Mouse (Mus musculus) forebrain, embryonic 13.5 days (tissue): ENCODE data around the gene Tmem87b. TPM values are rescaled to one million over a fixed set of nuclear protein-coding genes. Genes with fewer than 3 reads are reported as not detected.
A peak's percentile ranks its signal among the peaks of the same experiment; 100 is the strongest.

Experiments
- ATAC-seq: fragments of 200-750 bp; cut with Nextera tagmentation; 2 replicates; pipeline ENCODE4 v1.8.0; 2017
- H3K27ac ChIP-seq: fragments of 300-500 bp; sonication (generic); 2 replicates; pipeline ENCODE4 v1.5.1; 2015; ENCODE audit warnings: inconsistent platforms, mild to moderate bottlenecking, moderate library complexity
- H3K27me3 ChIP-seq: fragments of 300-500 bp; sonication (generic); 2 replicates; pipeline ENCODE4 v1.6.1; 2015; ENCODE audit warnings: mild to moderate bottlenecking, inconsistent platforms
- H3K36me3 ChIP-seq: fragments of 300-500 bp; sonication (generic); 2 replicates; pipeline ENCODE4 v1.6.1; 2015; ENCODE audit warnings: mild to moderate bottlenecking, inconsistent platforms; ENCODE audit not compliant: poor library complexity, severe bottlenecking
- H3K4me1 ChIP-seq: fragments of 300-500 bp; sonication (generic); 2 replicates; pipeline ENCODE4 v1.6.1; 2015; ENCODE audit warnings: inconsistent platforms
- H3K4me2 ChIP-seq: fragments of 300-500 bp; sonication (generic); 2 replicates; pipeline ENCODE4 v1.6.1; 2015; ENCODE audit warnings: inconsistent platforms, mild to moderate bottlenecking, moderate library complexity
- H3K4me3 ChIP-seq: fragments of 300-500 bp; sonication (generic); 2 replicates; pipeline ENCODE4 v1.5.1; 2015; ENCODE audit warnings: mild to moderate bottlenecking, inconsistent platforms
- H3K9ac ChIP-seq: fragments of 300-500 bp; sonication (generic); 2 replicates; pipeline ENCODE4 v1.6.1; 2015; ENCODE audit warnings: mild to moderate bottlenecking, inconsistent platforms
- H3K9me3 ChIP-seq: fragments of 300-500 bp; sonication (generic); replicated peaks from 2 replicates; pipeline ENCODE4 v1.6.1; 2016; ENCODE audit warnings: inconsistent platforms
- WGBS: fragments of 180-500 bp; shearing (Covaris S2); methylation state at CpG from one replicate; pipeline ENCODE4 v1.1.7; 2015; 5-methylcytosine and 5-hydroxymethylcytosine counted together
- polyA plus RNA-seq: library from polyadenylated mRNA; unstranded; fragments of >200 nt; fragmentation: Nextera tagmentation; extraction: Ambion mirVana; gene quantifications from 2 replicates; pipeline ENCODE4 v1.2.1, GENCODE M21; 2015

The Tmem87b gene
- polyA plus RNA-seq, 1 experiment from 2014 or later, result 33.8 TPM

DNA sequence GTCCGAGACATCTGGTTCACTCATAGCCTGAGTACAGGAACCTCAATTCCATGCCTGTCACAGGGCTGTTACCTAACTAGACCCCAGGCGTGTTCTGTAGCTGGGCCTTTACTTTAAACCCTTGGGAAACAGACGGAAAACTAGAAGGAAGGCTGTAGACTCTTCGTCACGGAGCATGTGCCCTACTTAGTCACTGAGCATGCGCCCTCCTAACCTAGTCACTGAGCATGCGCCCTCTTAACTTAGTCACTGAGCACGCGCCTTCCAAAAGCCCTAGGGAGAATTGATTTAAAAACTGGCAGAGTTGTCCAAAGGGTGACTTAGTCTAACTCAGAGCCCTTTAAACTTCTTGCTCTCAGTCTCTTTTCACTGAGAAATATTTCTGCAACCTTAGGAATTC, 44.7 kb downstream of the Tmem87b start, which contains the start of gene Fbln7:
Fbln7 (plus strand) TSS at position 346 of the 400 bp plus-strand sequence.
- Histone ChIP-seq H3K36me3 (no peaks in the 10 kb centered on the region), H3K9ac (peak within 1 kb of the TSS; percentile 61), H3K4me2 (peak within 1 kb of the TSS; percentile 88), H3K27me3 (peaks cover 12% of the 10 kb centered on the region), H3K27ac (no peak within 1 kb of the TSS), H3K4me1 (peaks cover 16% of the 10 kb centered on the region), H3K9me3 (no peaks in the 10 kb centered on the region), H3K4me3 (peak within 1 kb of the TSS; percentile 48)
- 94% methylated on average over 9 of the region's 9 CpGs for WGBS
- ATAC-seq, result no peak

DNA sequence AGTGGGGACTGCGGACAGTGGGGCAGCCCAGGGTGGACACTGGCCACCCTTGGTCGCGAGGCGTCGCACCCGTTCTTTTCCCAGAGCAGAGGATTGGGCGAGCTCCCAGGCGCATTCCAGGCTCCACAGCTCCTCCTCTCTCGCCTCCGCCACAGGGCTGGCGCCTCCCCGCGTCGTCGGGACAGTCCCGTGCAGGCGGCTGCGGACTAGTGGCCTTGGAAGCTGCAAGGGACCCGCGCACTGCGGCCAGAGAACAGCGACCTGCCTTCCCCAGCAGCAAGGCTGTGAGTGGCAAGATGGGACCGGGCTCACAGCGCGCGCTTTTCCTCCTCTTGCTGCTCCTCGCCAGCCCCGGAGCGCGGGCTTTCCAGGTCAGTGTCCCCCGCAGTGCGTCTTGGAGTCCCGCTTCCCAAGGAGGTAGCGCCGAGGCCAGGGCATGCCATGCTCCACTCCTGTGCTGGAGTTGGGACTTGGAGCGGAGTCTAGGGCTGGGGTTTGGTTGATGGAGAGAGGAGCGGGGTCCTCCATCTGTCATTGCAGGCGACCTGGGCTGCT, 45.9 kb downstream of the Tmem87b start:
- WGBS, result under 1% methylated on average over 37 of the region's 38 CpGs
- peak; percentile 81 for ATAC-seq
- H3K27me3 ChIP-seq, result peaks cover 12% of the 10 kb centered on the region

DNA sequence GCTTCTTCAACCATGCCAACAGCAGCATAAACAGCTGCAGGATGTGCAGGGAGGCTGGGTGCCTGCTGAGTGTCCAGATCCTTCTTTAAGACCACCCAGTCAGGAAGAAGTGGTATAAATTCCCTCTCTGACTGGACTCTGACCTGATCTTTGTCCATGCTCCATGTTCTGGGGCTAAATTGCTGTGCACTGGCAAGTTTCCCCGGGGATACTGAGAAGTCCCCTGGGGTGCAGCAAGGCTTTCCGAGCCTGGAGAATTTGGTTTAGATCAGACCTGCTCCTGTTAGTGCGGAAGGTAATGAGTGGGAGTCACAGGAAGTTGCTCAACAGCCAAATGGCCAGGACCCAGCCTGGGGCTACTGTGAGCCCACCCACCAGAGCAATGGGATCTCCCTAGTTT, 47.1 kb downstream of the Tmem87b start:
- ATAC-seq, result no peak
- H3K9ac ChIP-seq, result no peak overlapping the region
- H3K27me3 ChIP-seq, result peaks cover 12% of the 10 kb centered on the region
- no peaks in the 10 kb centered on the region for H3K36me3 ChIP-seq
- H3K4me2 ChIP-seq, result no peak overlapping the region
- H3K9me3 ChIP-seq, result no peaks in the 10 kb centered on the region
- no peak overlapping the region for H3K4me3 ChIP-seq
- 69% methylated on average over 3 of the region's 3 CpGs for WGBS
- H3K27ac ChIP-seq, result no peak overlapping the region
- H3K4me1 ChIP-seq, result peaks cover 12% of the 10 kb centered on the region

More for the DNA sequence above, 45.9 kb downstream of the Tmem87b start:
- H3K27ac ChIP-seq, result no peak overlapping the region
- H3K36me3 ChIP-seq, result no peaks in the 10 kb centered on the region
- peak overlapping the region; percentile 61 for H3K9ac ChIP-seq
- H3K9me3 ChIP-seq, result no peaks in the 10 kb centered on the region
- H3K4me1 ChIP-seq, result peaks cover 16% of the 10 kb centered on the region
- peak overlapping the region; percentile 48 for H3K4me3 ChIP-seq
- H3K4me2 ChIP-seq, result peak overlapping the region; percentile 88

DNA sequence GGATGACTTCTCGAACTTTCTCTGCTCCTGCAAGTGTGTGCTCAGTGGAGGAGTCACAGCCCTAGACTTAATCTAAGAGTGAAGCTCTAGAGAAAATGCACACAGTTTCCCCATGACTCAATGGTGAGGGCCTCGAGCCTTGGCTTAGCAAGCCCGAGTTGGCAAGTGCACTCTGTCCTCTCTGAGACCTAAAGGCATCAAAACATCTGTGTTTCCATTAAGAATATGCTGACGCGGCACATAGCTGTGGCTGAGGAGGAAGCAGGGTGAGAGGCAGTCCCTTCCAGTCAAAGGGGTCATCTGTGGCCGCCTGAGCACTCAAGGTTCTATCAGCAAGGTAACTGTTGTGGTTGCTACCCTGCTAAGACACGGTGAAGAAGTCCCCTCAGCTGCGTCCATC, 53.7 kb downstream of the Tmem87b start:
- no peaks in the 10 kb centered on the region for H3K36me3 ChIP-seq
- H3K27ac ChIP-seq, result no peak overlapping the region
- 88% methylated on average over 8 of the region's 8 CpGs for WGBS
- H3K4me3 ChIP-seq, result no peak overlapping the region
- H3K27me3 ChIP-seq, result no peaks in the 10 kb centered on the region
- ATAC-seq, result no peak
- no peak overlapping the region for H3K9ac ChIP-seq
- H3K4me2 ChIP-seq, result no peak overlapping the region
- H3K9me3 ChIP-seq, result no peaks in the 10 kb centered on the region
- no peaks in the 10 kb centered on the region for H3K4me1 ChIP-seq

DNA sequence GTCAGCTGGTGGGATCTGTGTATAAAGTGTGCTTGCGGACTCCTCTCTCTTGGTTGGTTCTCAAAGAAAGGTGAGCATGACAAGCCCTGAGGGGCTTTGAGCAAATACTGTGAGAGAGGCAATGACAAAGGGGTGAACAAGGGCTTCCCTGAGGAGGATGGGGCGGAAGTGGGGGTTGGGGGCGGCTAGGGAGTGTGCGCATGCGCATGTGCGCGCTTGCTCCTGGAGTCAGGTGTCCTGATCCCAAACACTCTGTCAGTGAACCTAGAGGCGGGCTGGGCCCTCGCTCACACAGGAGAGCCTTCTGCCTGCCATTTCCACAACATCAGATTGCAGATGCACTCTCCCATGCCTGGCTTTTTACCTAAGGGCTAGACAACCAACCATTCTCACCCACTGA, 54.3 kb downstream of the Tmem87b start:
- 90% methylated on average over 9 of the region's 9 CpGs for WGBS

DNA sequence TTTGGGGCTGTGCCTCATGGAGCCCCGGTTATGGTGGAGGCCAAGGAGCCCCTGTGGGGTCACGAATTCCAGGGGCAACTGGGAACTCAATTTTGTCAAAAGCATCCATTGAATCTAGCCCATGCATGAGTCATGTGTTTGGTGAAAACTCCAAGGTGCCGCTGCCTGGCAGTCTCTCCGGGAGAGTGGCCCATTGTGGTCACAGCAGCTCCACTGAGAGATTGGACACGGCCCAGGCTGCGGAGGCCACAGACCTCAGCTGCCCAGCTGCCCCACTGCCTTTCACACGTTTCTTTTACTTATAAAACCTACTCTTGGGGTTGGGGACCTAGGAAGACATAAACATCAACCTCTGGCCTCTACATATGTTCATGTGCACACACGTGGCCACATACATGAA, 57.6 kb downstream of the Tmem87b start:
- 82% methylated on average over 8 of the region's 8 CpGs for WGBS
- H3K4me3 ChIP-seq, result no peak overlapping the region
- no peak for ATAC-seq

More for the DNA sequence above, 54.3 kb downstream of the Tmem87b start:
- Histone ChIP-seq H3K4me1 (no peaks in the 10 kb centered on the region), H3K36me3 (no peaks in the 10 kb centered on the region), H3K4me2 (no peak overlapping the region), H3K9me3 (no peaks in the 10 kb centered on the region), H3K9ac (no peak overlapping the region), H3K4me3 (no peak overlapping the region), H3K27ac (no peak overlapping the region), H3K27me3 (no peaks in the 10 kb centered on the region)
- no peak for ATAC-seq

DNA sequence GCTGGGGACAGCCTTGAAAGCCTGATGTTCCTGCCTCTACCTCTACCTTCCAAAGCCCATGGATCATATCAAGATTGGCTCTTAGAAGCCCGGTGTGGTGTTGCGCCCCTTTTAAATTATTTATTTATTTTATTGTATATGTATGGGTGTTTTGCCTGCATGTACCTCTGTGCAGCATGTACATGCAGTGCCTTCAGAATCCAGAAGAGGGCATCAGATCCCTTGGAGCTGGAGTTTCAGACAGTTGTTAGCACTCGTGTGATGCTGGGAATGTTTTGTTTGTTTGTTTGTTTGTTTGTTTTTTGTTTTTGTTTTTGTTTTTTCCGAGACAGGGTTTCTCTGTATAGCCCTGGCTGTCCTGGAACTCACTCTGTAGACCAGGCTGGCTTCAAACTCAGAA, 63.3 kb downstream of the Tmem87b start:
- no peaks in the 10 kb centered on the region for H3K4me1 ChIP-seq
- no peak overlapping the region for H3K9ac ChIP-seq
- H3K27ac ChIP-seq, result no peak overlapping the region
- H3K27me3 ChIP-seq, result no peaks in the 10 kb centered on the region
- no peak for ATAC-seq
- WGBS, result 75% methylated on average over 4 of the region's 4 CpGs
- H3K9me3 ChIP-seq, result no peaks in the 10 kb centered on the region
- no peak overlapping the region for H3K4me3 ChIP-seq
- H3K4me2 ChIP-seq, result no peak overlapping the region
- no peaks in the 10 kb centered on the region for H3K36me3 ChIP-seq

More for the DNA sequence above, 57.6 kb downstream of the Tmem87b start:
- H3K4me1 ChIP-seq, result no peaks in the 10 kb centered on the region
- H3K9me3 ChIP-seq, result no peaks in the 10 kb centered on the region
- H3K9ac ChIP-seq, result no peak overlapping the region
- no peaks in the 10 kb centered on the region for H3K36me3 ChIP-seq
- H3K27ac ChIP-seq, result no peak overlapping the region
- H3K27me3 ChIP-seq, result no peaks in the 10 kb centered on the region
- H3K4me2 ChIP-seq, result no peak overlapping the region

DNA sequence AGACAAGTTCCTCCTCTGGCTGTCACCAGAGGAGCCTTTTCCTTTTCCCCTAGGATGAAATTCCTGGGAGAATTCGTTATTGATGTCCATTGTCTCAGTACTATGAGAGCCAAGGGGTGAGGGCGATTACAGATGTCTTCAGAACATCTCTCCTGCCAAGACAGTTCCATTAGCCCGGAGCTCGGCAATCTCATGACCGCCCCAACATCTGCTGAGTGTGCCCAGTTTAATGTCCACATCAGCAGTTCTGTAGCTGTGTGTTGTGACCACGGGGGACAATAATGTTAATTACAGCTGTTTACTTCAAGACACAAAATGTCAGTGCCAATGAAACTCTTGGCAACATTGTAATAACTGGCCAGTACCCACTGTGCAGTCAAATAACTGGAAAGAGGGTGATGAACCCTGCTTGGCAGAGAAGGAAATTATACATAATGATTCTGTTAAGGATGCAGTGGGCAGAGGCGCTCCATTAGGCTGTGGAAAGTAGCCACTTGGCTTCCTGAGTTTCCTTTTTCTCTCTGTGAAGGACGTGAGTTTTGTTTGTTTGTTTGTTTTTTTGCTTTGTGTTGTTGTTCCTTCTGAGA, 67.4 kb downstream of the Tmem87b start:
- H3K36me3 ChIP-seq, result no peaks in the 10 kb centered on the region
- H3K9me3 ChIP-seq, result no peaks in the 10 kb centered on the region
- no peaks in the 10 kb centered on the region for H3K27me3 ChIP-seq
- no peak overlapping the region for H3K9ac ChIP-seq
- H3K27ac ChIP-seq, result no peak overlapping the region
- no peaks in the 10 kb centered on the region for H3K4me1 ChIP-seq
- no peak overlapping the region for H3K4me2 ChIP-seq
- 81% methylated on average over 8 of the region's 8 CpGs for WGBS
- ATAC-seq, result no peak
- H3K4me3 ChIP-seq, result no peak overlapping the region

DNA sequence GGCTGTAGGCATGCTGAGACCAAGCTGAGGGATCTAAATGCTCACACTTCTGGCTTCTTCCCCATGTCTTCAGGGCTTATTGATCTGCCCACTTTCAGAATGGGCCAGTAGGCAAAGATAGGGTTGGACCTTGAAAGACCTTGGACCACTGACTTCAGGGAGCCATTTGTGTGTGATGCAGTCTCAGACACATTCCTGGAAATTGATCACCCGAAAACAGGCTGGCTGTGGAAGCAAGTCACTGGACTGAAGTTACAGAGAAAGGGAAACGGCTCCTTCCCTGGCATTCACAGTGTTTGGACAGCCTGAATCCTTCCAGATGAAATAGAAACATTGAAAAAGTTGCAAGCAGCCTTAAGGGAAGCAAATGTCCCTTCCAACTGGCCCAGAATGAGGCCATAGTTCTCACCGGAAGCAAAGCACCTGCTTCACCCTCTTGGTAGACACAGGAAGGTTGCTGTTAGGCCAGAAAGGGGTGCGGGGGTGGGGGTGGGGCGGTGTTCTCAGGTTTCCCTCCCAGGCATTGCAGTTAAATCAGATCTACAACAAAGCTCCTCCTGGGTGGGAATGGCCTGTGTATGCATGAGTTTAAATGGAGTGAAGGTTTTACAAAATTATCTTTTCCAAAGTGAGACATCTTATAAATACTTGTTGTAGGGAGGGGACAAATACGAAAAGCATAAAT, 70.1 kb downstream of the Tmem87b start:
- H3K4me2 ChIP-seq, result no peak overlapping the region
- no peak overlapping the region for H3K9ac ChIP-seq
- peaks cover 5% of the 10 kb centered on the region; the same call in 1 of the 2 replicates for H3K4me1 ChIP-seq
- no peak for ATAC-seq
- no peak overlapping the region for H3K4me3 ChIP-seq
- no peaks in the 10 kb centered on the region for H3K36me3 ChIP-seq
- H3K9me3 ChIP-seq, result no peaks in the 10 kb centered on the region
- H3K27me3 ChIP-seq, result no peaks in the 10 kb centered on the region
- WGBS, result 58% methylated on average over 6 of the region's 6 CpGs
- H3K27ac ChIP-seq, result no peak overlapping the region

DNA sequence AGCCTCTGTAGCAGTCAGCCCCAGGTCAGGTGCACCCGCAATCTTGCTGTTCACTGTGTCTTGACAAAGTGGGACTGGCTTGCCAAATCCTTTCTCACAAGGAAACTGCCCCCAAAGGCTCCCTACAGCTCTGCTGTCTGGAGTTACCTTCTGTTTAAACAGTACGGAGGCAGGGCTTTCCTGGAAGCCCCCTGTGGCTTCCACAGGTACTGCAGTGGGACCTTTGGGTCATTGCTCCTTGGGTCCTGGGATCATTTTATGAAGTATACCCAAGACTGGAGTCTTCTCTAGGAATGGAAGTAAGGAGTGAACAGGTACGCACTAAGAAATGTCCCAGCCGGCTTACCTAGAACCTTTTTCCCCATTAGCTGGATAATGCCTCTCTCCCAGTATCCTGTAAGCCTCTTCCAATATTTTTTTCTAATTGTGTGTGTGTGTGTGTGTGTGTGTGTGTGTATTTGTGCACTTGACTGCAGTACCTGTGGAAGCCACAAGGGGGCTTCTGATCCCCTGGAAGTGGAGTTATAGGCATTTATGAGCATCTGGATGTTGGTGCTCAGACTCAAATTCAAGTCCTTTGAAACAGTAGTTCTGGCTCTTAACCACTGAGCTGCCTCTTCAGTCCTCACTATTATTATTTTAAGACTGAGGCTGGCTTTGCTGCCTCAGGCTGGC, 72.9 kb downstream of the Tmem87b start:
- ATAC-seq, result no peak
- Histone ChIP-seq H3K36me3 (no peaks in the 10 kb centered on the region), H3K4me1 (peaks cover 5% of the 10 kb centered on the region; the same call in 1 of the 2 replicates), H3K27me3 (no peaks in the 10 kb centered on the region), H3K9me3 (no peaks in the 10 kb centered on the region), H3K9ac (no peak overlapping the region), H3K27ac (no peak overlapping the region), H3K4me3 (no peak overlapping the region), H3K4me2 (no peak overlapping the region)
- WGBS, result 88% methylated on average over 4 of the region's 4 CpGs

DNA sequence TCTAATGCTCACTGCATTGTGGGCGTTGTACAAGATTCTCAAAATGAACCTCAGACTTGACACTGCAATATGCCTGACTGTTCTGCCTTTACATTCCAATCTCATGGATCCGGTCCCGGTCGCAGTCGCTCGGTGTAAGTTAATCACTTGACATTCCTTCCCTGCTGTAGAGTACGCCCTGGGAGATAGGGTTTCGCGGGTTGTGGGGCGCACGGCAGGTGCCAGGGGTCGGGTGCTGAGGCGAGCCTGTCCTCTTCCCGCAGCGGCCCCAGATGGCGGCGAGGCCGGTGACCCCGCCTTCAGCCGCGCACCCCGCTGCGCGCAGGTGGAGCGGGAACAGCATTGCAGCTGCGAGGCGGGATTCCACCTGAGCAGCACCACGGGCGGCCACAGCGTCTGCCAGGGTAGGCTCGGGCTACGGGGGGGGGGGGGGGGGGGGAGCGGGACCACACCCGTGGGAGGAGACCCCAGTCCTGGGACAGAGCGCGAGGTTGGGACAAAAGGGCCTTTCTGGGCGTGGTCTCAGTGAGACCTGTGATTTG, 74.3 kb downstream of the Tmem87b start:
- 4% methylated on average over 34 of the region's 37 CpGs for WGBS
- peak overlapping the region; percentile 42 for H3K4me3 ChIP-seq
- no peak for ATAC-seq

DNA sequence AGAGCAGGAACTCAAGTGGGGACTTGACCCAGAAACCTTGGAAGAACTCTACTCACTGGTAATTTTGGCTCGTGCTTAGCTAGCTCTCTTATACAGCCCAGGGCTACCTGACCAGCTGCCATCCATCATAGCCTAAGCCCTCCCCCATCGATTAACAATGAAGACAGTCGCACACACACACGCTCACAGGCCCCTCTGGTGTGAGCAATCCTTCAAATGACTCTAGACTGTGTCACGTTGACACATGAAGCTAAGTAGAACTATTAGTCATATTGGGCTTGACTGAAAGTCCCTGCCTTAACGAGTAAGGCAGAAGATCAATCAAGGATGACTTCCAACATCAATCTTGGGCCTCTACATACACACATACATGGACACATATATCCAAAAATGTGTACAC, 84.9 kb downstream of the Tmem87b start:
- H3K4me2 ChIP-seq, result no peak overlapping the region
- ATAC-seq, result no peak
- no peaks in the 10 kb centered on the region for H3K4me1 ChIP-seq
- H3K9me3 ChIP-seq, result peaks cover 3% of the 10 kb centered on the region; the same call in 1 of the 2 replicates
- H3K27ac ChIP-seq, result no peak overlapping the region
- no peaks in the 10 kb centered on the region for H3K27me3 ChIP-seq
- WGBS, result 92% methylated on average over 6 of the region's 6 CpGs
- no peaks in the 10 kb centered on the region for H3K36me3 ChIP-seq
- no peak overlapping the region for H3K9ac ChIP-seq
- H3K4me3 ChIP-seq, result no peak overlapping the region

More for the DNA sequence above, 74.3 kb downstream of the Tmem87b start:
- Histone ChIP-seq H3K27me3 (no peaks in the 10 kb centered on the region), H3K9ac (peak overlapping the region; percentile 59), H3K4me1 (peaks cover 5% of the 10 kb centered on the region; the same call in 1 of the 2 replicates), H3K4me2 (peak overlapping the region; percentile 78), H3K36me3 (no peaks in the 10 kb centered on the region), H3K27ac (no peak overlapping the region), H3K9me3 (no peaks in the 10 kb centered on the region)
